Mouse (Mus musculus): ENCODE results near the gene Prrt2.

Gene Prrt2

DNA sequence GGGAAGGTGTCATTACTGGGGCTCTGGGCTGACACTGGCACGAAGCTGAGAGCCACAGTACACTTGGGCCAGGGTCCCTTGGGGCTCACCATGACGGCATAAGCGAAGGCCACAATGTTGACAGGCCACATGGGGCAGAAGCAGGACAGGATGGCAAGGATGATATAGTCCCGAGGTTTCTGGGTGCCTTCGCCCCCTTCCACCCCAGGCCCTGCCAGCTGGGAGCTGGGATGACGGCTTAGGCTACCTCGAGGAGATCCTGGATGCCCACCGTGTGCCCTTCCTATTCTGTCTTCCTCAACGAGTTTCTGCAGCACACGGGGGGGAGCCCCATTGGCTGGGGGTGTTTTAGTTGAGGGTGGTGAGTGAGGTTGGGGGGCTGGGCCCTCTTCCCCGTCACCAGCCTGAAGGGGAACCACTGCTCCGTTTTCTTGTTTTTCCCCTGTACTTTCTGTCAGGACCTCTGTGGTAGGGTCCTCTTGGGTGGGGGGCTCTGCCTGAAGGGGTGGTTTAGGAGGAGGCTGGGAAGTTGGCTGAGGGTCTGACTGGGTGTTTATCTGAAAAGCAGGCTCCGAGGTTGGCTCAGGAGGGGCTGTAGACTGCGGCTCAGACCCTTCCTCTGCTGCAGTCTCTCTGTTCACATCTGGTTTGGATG lies 1.6 kb downstream of the Prrt2 start:
- DNase-seq, result peak; percentile 63

DNA sequence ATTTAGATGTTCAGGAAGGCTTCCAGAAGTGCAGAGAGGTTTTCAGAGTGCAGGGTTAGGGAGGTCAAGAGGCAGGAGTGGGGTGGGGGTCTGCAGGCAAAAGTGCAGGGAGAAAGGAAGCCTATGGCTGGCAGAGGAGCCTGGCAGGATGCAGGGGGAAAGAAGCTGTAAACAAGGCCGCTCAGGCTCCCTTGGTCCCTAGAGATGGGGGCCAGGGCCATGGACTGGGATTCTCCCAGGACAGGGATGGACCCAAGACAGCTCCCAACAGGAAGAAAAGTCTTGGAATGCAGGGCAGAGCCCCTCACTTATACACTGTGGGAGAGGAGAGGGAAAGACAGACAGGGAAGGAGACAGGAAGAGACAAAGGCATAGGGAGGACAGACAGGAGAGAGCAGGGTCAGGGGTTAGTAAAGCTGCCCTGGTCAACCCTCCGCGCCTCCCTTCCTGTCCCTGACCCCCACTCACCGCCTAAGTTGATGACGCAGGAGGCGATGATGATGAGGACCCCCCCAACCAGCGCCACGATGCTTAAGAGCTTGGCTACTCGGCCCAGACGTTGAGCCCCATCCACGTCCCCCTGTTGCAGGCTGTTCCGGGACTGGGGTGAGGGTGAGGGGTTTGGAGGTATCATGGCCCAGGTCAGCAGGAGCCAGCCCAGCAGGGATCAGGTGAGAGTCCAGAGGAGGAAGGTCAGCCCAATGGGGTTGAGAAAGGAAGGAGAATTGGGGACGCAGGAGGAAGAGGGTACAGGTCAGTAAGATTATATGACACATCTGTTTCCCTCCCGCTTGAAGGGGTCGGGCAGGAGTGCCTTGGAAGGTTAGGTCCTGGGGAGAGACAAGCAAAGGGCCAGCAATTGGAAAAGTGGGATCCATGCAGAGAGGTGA lies 2.4 kb downstream of the Prrt2 start:
- DNase-seq, result peak; percentile 68

GRCm38 (mm10) chr7:127017950-127018345 lies 3.1 kb downstream of the Prrt2 start:
- no peak for DNase-seq

GRCm38 (mm10) chr7:127016971-127017949 lies 3.8 kb downstream of the Prrt2 start, which contains the start of gene Pagr1a:
Gene Pagr1a, minus strand, starts transcription at chr7:127017352.
- peak; percentile 99 for DNase-seq

DNA sequence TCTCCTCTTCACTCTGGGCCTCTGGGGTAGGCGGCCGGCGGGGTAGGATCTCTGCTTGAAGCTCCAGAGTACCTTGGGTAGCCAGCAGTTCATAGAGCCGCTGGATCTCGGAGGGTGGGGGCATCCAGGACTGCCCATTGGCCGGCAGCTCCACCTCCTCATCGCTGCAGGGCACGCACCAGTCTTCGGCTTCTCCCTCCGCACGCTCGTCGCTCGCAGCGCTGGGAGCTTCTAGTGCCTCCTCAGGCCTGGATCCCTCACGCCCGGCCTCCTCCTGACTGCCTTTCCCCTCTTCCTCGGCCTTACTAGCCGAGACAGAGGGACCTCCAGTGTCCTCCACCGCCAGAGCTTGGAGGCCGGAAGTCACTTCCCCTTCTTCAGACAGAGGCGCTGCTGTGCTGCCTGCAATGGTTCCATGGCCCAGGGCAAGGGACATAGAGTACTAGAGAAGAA lies 4.5 kb downstream of the Prrt2 start:
- no peak for DNase-seq

- DNase-seq, result no peak
Observed at GRCm38 (mm10) chr7:127016481-127016485, 4.7 kb downstream of the Prrt2 start, which contains the start of gene Pagr1b. Gene Pagr1b, minus strand, starts transcription at chr7:127016484.

- DNase-seq, result peak; percentile 87
Observed at GRCm38 (mm10) chr7:127016081-127016480, 4.9 kb downstream of the Prrt2 start.

- DNase-seq, result peak; percentile 53
Observed at GRCm38 (mm10) chr7:127014993-127015392, 6.0 kb downstream of the Prrt2 start.

DNA sequence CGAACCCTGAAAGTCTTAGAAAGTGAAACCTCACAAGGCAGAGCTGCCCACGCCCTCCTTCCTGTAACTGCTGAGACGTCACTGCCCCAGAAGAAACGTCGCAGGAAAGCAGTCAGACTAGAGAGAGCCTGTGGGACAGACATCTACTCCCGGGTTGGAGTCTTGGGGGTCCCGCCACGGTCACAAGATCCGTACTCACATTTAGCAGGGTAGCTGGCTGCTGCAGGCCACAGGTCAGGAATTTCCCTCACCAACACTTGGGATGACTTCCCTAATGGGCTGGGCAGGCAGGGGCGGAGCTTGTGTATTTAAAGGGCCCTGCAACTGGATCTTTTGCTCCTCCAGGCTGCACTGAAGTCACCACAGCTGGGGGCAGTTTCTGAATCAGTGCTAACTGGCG lies 6.7 kb downstream of the Prrt2 start, which contains the start of gene Mvp:
Gene Mvp (minus strand): TSS at position 302 of the 400 bp plus-strand sequence.
- DNase-seq, result peak; percentile 78

- peak; percentile 62 for DNase-seq
Observed at GRCm38 (mm10) chr7:127013385-127013784, 7.6 kb downstream of the Prrt2 start.

DNA sequence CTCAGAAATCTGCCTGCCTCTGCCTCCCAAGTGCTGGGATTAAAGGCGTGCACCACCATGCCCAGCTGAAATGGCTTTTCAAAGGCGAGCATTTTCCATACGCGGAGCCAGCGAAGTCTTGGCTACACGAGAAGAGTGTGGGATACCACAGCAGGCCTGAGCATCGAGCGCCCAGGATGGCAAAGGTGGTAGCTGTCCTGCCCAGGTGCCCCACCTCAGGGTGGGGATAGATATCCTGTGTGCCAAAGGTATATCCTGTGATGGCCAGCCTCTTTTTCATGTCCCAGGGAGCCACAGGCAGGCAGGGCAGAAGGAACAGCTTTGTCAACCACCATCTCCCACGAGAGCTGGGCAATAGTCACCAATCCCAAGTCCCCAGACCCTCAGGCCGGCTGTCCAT lies 8.2 kb downstream of the Prrt2 start:
- no peak for DNase-seq

DNA sequence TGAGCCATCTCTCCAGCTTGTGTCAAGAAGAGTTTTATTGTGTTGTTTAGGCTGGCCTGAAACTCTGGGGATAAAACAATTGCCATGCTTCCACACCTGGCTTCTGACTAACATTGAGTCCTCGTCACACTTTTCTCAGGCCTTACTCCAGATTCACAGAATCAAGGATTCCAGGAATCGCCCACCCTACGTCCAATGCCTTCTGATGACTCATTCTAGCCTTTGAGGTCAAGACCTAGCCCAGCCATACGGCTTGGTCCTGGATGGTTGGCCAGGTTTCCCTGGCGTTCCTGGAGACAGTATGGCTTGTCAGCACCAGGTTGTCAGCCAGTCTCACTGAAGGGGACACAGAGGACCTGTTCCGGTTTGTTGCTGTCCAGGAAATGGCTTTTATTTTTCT lies 8.6 kb downstream of the Prrt2 start:
- DNase-seq, result peak; percentile 56

DNA sequence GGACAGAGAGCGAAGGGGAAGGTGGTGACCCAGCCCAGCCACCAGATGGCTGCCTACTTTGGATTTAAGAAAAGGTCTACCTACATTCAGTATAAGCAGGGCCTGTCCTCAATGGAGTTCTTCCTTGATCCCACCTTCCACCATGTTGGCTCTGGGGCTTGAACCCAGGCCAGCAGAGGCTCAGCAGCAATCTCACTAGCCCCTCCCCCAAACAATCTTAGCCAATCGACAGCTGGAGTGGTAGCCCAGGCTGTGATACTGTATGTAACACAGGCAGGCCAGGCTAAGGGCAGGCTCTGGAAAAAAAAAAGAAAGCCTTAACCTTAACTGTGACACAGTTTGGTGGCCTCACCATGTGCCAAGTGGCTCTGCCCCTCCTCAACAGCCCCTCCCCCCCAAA lies 9.3 kb downstream of the Prrt2 start:
- DNase-seq, result peak; percentile 64

DNA sequence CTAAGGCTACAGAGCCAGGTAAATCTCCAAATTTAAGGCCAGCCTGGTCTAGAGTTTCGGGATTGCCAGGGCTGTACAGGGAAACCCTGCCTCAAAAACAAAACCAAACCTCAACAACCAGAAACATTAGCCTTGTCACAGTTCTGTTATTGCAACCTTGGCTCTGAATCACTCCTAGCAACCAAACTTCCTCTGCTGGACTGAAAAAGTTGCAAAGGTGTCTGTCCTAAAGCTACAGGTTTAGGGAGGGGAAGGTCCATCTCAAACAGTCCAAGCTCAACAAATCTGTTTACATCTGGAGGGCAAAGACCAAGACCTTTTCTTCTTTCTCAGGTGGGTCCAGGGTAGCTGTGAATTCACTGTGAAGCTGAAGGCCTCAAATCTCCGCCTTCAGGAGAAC lies 10.0 kb downstream of the Prrt2 start:
- no peak for DNase-seq

DNA sequence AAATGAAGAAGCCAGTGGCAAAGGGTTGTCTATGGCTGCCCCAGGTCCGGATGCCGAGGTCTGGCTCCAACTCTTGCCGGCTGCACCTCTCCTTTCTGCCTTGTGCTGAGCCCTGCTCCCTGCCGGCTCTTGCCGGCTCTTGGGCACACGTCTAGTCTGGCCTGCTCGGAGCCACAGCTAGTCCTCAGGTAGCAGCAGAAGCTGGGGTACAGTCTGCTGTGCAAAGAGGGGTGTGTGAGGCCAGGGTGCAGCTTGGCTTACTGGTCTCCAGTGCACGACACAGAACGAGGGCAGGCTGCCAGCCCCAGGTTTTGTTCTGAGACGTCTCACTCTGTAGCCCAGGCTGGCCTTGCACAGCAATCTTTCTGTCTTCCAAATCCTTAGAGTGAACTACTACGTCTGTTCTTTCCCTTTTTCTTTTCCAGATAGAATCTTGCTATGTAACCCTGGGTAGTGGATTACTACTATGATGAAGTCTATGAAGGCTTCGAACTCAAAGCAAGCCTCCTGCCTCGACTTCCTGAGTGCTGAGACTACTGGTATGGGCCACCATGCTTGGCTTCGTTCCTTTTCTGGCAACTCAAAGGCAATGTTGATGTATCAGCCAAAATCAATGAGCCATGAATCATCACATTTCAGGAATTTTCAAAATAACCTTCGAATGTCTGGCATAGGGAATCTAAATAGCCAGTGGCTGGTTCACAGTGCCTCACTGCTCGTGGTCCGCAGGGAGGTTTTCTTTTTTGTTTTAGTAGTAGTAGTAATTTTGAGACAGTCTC lies 11.5 kb downstream of the Prrt2 start:
- DNase-seq, result peak; percentile 79

DNA sequence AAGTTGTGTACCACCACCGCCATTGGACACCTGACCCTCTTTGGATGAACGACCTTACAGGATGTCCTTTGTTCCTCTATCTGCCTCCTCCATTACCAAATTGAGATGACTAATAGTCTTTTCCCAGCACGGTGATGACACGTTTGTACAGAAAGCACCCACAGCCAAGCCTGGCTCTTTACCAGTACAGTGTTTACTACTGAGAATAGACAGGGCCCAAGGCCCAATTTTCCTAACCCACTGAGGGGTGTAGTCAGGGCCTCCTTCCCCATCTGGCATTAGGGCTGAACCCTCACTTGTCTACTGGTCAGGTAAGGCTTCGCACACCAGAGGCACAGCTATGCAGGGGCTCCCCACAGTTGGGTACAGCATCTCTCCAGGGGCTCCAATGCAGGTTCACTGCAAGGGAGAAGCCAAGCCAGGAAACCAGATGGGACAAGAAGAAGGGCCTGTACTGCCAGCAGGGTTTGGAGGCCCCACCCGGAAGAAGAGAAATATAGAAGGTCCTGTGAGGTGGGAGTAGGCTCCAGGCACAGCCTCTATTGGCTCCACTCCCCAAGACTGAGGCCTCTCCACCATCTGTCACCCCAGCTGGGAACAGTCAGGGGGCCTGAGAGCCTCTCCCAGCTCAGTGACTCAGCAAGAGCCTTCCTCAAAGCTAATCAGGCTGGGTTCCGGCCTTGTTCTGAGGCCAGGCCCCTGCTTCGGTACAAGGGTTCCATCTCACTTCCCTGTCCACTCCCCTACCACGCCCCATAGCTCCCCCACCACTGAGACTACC lies 12.6 kb downstream of the Prrt2 start:
- DNase-seq, result peak; percentile 100

GRCm38 (mm10) chr7:127007313-127008024 lies 13.5 kb downstream of the Prrt2 start:
- peak; percentile 60 for DNase-seq

GRCm38 (mm10) chr7:127004122-127004875 lies 16.7 kb downstream of the Prrt2 start:
- DNase-seq, result no peak

DNA sequence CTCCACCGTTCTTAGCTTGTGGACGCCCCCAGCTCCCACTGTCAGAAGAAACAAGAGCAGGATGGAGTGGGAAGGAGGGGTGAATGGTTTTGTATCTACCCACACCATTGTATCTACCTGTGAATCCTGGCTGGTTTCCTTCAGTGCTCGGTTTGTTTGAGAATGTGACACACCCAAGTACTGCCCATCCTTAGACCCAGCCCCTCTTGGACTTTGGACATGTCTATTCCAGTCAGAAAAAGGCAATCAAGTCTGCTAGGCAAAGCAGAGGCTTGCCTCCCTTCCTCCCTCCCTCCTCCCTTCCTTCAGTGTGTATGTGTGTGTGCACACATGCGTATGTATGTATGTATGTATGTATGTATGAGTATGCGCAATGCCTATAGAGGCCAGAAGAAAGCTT lies 17.4 kb downstream of the Prrt2 start:
- no peak for DNase-seq

DNA sequence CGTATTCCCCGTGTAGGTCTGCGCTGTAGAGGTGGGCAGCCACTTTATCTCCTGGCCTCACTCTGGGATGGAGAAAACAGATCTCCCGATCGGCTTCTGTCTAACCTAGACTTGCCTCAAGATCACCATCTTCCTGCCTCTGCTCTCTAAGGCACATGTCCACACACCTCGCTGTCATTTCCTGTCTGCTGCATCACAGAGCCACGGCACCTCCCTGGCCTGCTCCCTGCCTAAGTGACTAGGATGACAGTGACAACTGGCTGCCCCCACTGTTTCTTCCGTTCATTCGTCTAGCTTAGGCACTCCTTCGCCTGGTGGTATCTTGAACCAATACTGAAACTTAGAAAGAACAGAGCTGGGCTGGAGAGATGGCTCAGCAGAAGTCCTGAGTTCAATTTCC lies 21.4 kb downstream of the Prrt2 start:
- no peak for DNase-seq
